Mouse (Mus musculus) liver, postnatal 0 days (tissue): ENCODE measurements at regions not wholly inside any gene's neighbourhood (a gene's known extent, or its start where the extent isn't known, plus 50 kb on each side); places are given as distances from the start of the nearest gene placed in this dataset.

Experiments used
- CTCF ChIP-seq: sonication (generic); IDR thresholded peaks from 2 replicates; pipeline ENCODE4 v1.5.1; 2016; ENCODE audit warnings: antibody characterized with exemption, low read depth
- EP300 ChIP-seq: IDR thresholded peaks from 2 replicates; pipeline ENCODE4 v1.6.1; 2016; ENCODE audit warnings: antibody characterized with exemption, low read depth, mild to moderate bottlenecking

GRCm38 (mm10) chr11:7545621-7546020 is 331.9 kb upstream of the Igfbp3 start:
- no peak for TF ChIP-seq CTCF
- TF ChIP-seq EP300: no peak
